Mouse (Mus musculus) ovary, adult 10 weeks (tissue): ENCODE results near the gene Olfr1377. TPM values are rescaled to one million over a fixed set of nuclear protein-coding genes. Genes with fewer than 3 reads are reported as not detected.

ENCODE experiments used
- polyA plus RNA-seq: library from polyadenylated mRNA; stranded (reverse); fragments of 350-450 nt; fragmentation: Illumina TruSeq; extraction: RNeasy Lipid Tissue Mini Kit (QIAGEN cat#74804); gene quantifications from one replicate; pipeline ENCODE4 v1.2.3, GENCODE M21; 2014

Gene Olfr1377
- polyA plus RNA-seq, result not detected

DNA sequence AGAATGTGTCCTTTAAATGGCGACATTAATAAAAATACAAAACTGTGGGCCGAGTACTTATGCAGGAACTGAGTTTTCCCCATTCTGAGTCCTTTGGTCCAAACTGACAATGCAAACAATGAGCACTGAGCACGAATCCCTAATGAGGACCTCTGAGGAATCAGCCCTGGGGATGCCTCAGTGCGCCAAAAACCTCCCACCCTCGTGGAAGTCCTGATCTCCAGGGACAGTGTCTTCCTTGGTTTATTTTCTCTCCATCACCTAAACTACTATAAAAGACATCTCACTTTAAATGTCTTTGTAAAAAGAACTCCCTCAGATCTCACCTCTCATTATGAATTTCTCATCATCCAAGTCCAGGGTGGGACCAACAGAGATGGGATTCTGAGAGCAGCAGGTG, at the start of gene Olfr1377:
Gene Olfr1377, plus strand, starts transcription at position 301 of the 400 bp plus-strand sequence.

DNA sequence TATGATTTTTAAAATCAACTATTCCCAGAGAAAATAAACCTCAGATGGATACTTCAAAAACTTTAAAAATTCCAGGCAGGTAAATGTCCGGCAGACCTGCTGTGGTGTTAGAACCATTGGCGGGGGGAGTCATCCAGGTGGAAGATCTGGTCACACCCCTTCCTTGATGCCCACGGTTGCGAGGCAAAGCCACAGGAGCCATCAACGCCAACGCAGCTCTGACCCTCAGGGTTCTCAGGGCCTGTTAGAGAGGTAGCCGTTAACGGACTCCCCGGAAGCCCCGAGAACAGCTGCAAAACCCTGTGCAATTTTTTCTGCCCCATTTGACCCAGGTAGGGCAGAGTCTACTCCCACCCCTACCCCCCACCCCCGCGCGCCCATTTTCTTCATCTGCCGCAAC, 38.3 kb upstream of the Olfr1377 start, which contains the start of gene 4933414I15Rik:
Gene 4933414I15Rik, minus strand, starts transcription at position 260 of the 400 bp plus-strand sequence.

GRCm38 (mm10) chr11:50953665-50954064, 28.1 kb upstream of the Olfr1377 start, which contains the start of gene Prop1:
TSS of gene Prop1 (minus strand) at chr11:50953765.

GRCm38 (mm10) chr11:50966230-50966629, 15.5 kb upstream of the Olfr1377 start, which contains the start of gene Olfr1378:
TSS of gene Olfr1378 (plus strand) at chr11:50966530.

DNA sequence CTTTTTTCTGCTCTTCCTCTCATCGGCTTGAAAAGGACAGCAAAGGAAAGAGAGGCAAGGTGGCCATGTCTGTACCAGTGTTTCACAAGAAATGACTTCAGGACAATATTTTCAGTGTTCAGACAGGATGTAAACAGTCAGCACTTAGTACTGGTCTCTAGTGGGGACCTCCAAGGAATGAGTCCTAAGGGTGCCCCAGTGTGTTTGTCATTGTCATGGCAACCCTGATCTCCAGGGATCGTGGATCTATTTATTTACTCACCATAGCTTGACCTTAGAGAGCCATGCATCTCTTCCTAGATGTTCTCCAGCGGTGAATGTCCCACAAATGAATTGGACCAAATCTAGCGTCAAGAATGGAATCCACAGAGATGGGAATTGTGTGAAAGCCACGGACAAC, 21.5 kb downstream of the Olfr1377 start, which contains the start of gene Olfr51:
Gene Olfr51, plus strand, starts transcription at position 301 of the 400 bp plus-strand sequence.

DNA sequence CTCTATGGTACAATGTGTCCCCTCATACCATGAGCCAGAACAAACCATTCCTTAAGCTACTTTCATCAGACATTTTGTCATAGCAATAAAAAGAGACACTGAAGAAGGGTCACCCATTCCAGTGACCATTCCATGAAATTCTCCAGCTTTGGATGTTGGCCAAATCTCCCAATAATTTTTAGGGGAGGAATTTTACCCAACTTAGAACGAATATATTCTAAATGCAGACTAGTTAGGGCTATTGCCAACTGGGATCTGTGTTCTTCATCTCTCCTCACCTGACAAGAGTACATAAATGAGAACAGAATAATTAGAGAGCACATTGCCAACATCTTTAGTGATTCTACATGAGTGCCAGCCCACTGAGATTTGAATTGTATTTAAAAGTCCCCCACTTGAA, 32.2 kb downstream of the Olfr1377 start, which contains the start of gene Olfr54:
Gene Olfr54, plus strand, starts transcription at position 301 of the 400 bp plus-strand sequence.

Other genes with a start within 250 kb of the Olfr1377 start
- gene Zfp354c, start 154.2 kb upstream of the Olfr1377 start, polyA plus RNA-seq, result 49.8 TPM
- 1.9 TPM for gene Zfp879, start 140.4 kb upstream of the Olfr1377 start, polyA plus RNA-seq
- not detected for gene Grm6, start 131.3 kb upstream of the Olfr1377 start, polyA plus RNA-seq
- gene Zfp454, start 94.3 kb upstream of the Olfr1377 start, polyA plus RNA-seq, result 6.3 TPM
- gene Zfp2, start 65.8 kb upstream of the Olfr1377 start, polyA plus RNA-seq, result 35.4 TPM
- gene Zfp354b, start 50.3 kb upstream of the Olfr1377 start, polyA plus RNA-seq, result 8.4 TPM
- gene 4933414I15Rik, start 38.2 kb upstream of the Olfr1377 start, polyA plus RNA-seq, result not detected
- not detected for gene Prop1, start 28.2 kb upstream of the Olfr1377 start, polyA plus RNA-seq
- not detected for gene Olfr1378, start 15.4 kb upstream of the Olfr1377 start, polyA plus RNA-seq
- gene Olfr51, start 21.6 kb downstream of the Olfr1377 start, polyA plus RNA-seq, result not detected
- not detected for gene Olfr54, start 32.3 kb downstream of the Olfr1377 start, polyA plus RNA-seq
- not detected for gene Olfr1375, start 66.1 kb downstream of the Olfr1377 start, polyA plus RNA-seq
- gene Zfp354a, start 77.3 kb downstream of the Olfr1377 start, polyA plus RNA-seq, result 24.9 TPM
- gene Gm12569, start 238.5 kb downstream of the Olfr1377 start, polyA plus RNA-seq, result not detected